Mouse (Mus musculus) MEL (cell line): ENCODE measurements around the gene Kif5c. TPM values are rescaled to one million over a fixed set of nuclear protein-coding genes. Genes with fewer than 3 reads are reported as not detected.
A peak's percentile ranks its signal among the peaks of the same experiment; 100 is the strongest.

Experiments used
- DNase-seq: peaks from one replicate; pipeline ENCODE4 v3.0.0; 2011; ENCODE audit warnings: low read depth, low spot score
- H3K27ac ChIP-seq: 2 replicates; pipeline ENCODE4 v1.5.1; 2012; ENCODE audit warnings: low read depth, mild to moderate bottlenecking, control low read depth, low read length, moderate library complexity; ENCODE audit not compliant: control insufficient read depth
- H3K27me3 ChIP-seq, 2 experiments: fragments of 150-350 bp in 1 of 2; sonication (generic) in 1 of 2; 2 replicates each; pipeline ENCODE4 v1.6.1; 2012; ENCODE audit warnings: low read length in 2 of 2, mild to moderate bottlenecking in 2 of 2, improper control_type of control experiment in 1 of 2, moderate library complexity in 1 of 2; ENCODE audit not compliant: insufficient read depth in 2 of 2, control insufficient read depth in 1 of 2
- H3K36me3 ChIP-seq, 2 experiments: 2 replicates each; pipeline ENCODE4 v1.6.1; 2012 to 2014; ENCODE audit warnings: low read length in 2 of 2, improper control_type of control experiment in 1 of 2, inconsistent platforms in 1 of 2, mild to moderate bottlenecking in 1 of 2; ENCODE audit not compliant: insufficient read depth in 2 of 2, control insufficient read depth in 1 of 2
- H3K4me1 ChIP-seq, 2 experiments: fragments of 150-350 bp in 1 of 2; sonication (generic) in 1 of 2; 2 replicates each; pipeline ENCODE4 v1.6.1; 2012; ENCODE audit warnings: low read length in 2 of 2, improper control_type of control experiment in 1 of 2, mild to moderate bottlenecking in 1 of 2; ENCODE audit not compliant: insufficient read depth in 2 of 2, control insufficient read depth in 1 of 2
- H3K4me3 ChIP-seq, 2 experiments: fragments of 150-350 bp in 1 of 2; sonication (generic) in 1 of 2; 2 replicates each; pipeline ENCODE4 v1.5.1; 2012; ENCODE audit warnings: low read depth in 2 of 2, low read length in 2 of 2, mild to moderate bottlenecking in 2 of 2, moderate library complexity in 2 of 2, control low read depth in 1 of 2, improper control_type of control experiment in 1 of 2; ENCODE audit not compliant: control insufficient read depth in 1 of 2, insufficient read depth in 1 of 2
- H3K79me2 ChIP-seq: 2 replicates; pipeline ENCODE4 v1.6.1; 2012; ENCODE audit warnings: mild to moderate bottlenecking, low read length, moderate library complexity; ENCODE audit not compliant: control insufficient read depth, poor library complexity, insufficient read depth
- H3K9ac ChIP-seq: 2 replicates; pipeline ENCODE4 v1.6.1; 2012; ENCODE audit warnings: low read depth, mild to moderate bottlenecking, control low read depth, low read length, moderate library complexity; ENCODE audit not compliant: control insufficient read depth, poor library complexity, severe bottlenecking
- H3K9me3 ChIP-seq: fragments of 150-350 bp; sonication (generic); replicated peaks from 2 replicates; pipeline ENCODE4 v1.6.1; 2012; ENCODE audit warnings: mild to moderate bottlenecking, low read length, improper control_type of control experiment, moderate library complexity; ENCODE audit not compliant: insufficient read depth
- CTCF ChIP-seq, 3 experiments: IDR thresholded peaks in 2 of 3; conservative IDR thresholded peaks in 1 of 3; 2 replicates each; pipeline ENCODE4 v1.5.1; 2011 to 2012; ENCODE audit warnings: low read length in 3 of 3, low read depth in 2 of 3, mild to moderate bottlenecking in 2 of 3, improper control_type of control experiment in 1 of 3, inconsistent platforms in 1 of 3, mixed read lengths in 1 of 3, moderate library complexity in 1 of 3; ENCODE audit not compliant: control insufficient read depth in 1 of 3, insufficient read depth in 1 of 3, poor library complexity in 1 of 3, severe bottlenecking in 1 of 3
- EP300 ChIP-seq, 2 experiments: IDR thresholded peaks; 2 replicates each; pipeline ENCODE4 v1.6.1; 2011; ENCODE audit warnings: improper control_type of control experiment in 2 of 2, low read length in 2 of 2, low read depth in 1 of 2, mild to moderate bottlenecking in 1 of 2
- HCFC1 ChIP-seq: IDR thresholded peaks from 2 replicates; pipeline ENCODE4 v1.6.1; 2012; ENCODE audit warnings: low read depth, mild to moderate bottlenecking, inconsistent platforms, low read length, improper control_type of control experiment, moderate library complexity
- MAX ChIP-seq: IDR thresholded peaks from 2 replicates; pipeline ENCODE4 v1.6.1; 2011; ENCODE audit warnings: low read length, improper control_type of control experiment
- MAZ ChIP-seq: IDR thresholded peaks from 2 replicates; pipeline ENCODE4 v1.6.1; 2012; ENCODE audit warnings: low read depth, mild to moderate bottlenecking, inconsistent platforms, low read length, improper control_type of control experiment
- POLR2A ChIP-seq, 2 experiments: IDR thresholded peaks; 2 replicates each; pipeline ENCODE4 v1.6.1; 2011 to 2012; ENCODE audit warnings: low read length in 2 of 2, mild to moderate bottlenecking in 2 of 2, control low read depth in 1 of 2, improper control_type of control experiment in 1 of 2, low read depth in 1 of 2, moderate library complexity in 1 of 2; ENCODE audit not compliant: control insufficient read depth in 1 of 2, insufficient read depth in 1 of 2, poor library complexity in 1 of 2
- POLR2AphosphoS2 ChIP-seq: IDR thresholded peaks from 2 replicates; pipeline ENCODE4 v1.6.1; 2011; ENCODE audit warnings: low read length, improper control_type of control experiment
- RAD21 ChIP-seq: IDR thresholded peaks from 2 replicates; pipeline ENCODE4 v1.6.1; 2011; ENCODE audit warnings: mild to moderate bottlenecking, low read depth, low read length, improper control_type of control experiment
- SIN3A ChIP-seq: IDR thresholded peaks from 2 replicates; pipeline ENCODE4 v1.6.1; 2012; ENCODE audit warnings: low read length, improper control_type of control experiment, inconsistent platforms
- SMC3 ChIP-seq: IDR thresholded peaks from 2 replicates; pipeline ENCODE4 v1.6.1; 2011; ENCODE audit warnings: low read depth, low read length, improper control_type of control experiment
- TAL1 ChIP-seq: IDR thresholded peaks from 2 replicates; pipeline ENCODE4 v1.6.1; 2012; ENCODE audit warnings: mild to moderate bottlenecking, inconsistent platforms, low read length, moderate library complexity, mixed read lengths
- ZC3H11A ChIP-seq: IDR thresholded peaks from 2 replicates; pipeline ENCODE4 v1.6.1; 2012; ENCODE audit warnings: low read depth, mild to moderate bottlenecking, inconsistent platforms, low read length, improper control_type of control experiment
- polyA plus RNA-seq, 2 experiments: library from polyadenylated mRNA; stranded (reverse) in 1 of 2; unstranded in 1 of 2; fragments of >175 nt in 1 of 2; fragments of >200 nt in 1 of 2; gene quantifications; 2 replicates each; pipeline versions ENCODE4 v1.2.1 to v1.2.4; 2012; ENCODE audit warnings: low replicate concordance in 2 of 2, low read depth in 1 of 2; ENCODE audit not compliant: insufficient read length in 2 of 2, insufficient read depth in 1 of 2, missing spikeins in 1 of 2
- total RNA-seq: library from RNA; depleted of rRNA; stranded (reverse); fragments of 300-350 nt; gene quantifications from 2 replicates; pipeline ENCODE4 v1.2.3, GENCODE M21; 2012

Gene Kif5c
- total and polyA plus RNA-seq, 3 experiments: 0.26 to 0.39 TPM; not detected in 1

DNA sequence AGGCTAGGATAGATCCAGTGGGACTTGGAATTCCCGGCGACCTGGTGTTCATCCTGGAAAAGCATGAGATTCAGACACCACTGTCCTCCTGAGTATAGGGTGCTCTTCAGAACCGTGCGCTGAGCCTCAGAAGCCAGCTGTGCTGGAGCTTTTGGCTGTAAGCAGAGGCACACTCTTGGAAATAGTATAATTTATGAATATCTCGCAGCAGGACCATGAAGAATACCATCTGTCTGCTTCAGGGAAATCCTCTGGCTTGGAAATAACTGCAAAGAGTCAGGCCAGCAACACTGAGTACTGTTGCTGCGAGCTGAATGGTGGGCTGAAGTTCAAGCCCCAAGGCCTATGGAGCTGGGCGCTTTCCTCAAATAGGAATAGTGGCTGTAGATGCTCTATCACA lies 138.5 kb downstream of the Kif5c start:
- Histone ChIP-seq H3K4me1 (no peaks in the 10 kb centered on the region), H3K9me3 (no peaks in the 10 kb centered on the region), H3K27me3 (no peaks in the 10 kb centered on the region), H3K27ac (no peak overlapping the region), H3K9ac (no peak overlapping the region), H3K79me2 (no peaks in the 10 kb centered on the region), H3K36me3 (no peaks in the 10 kb centered on the region), H3K4me3 (no peak overlapping the region)
- DNase-seq: no peak
- TF ChIP-seq POLR2AphosphoS2 (no peak), POLR2A (IDR thresholded peaks at IDR 0.05; ENCODE audit: control insufficient read depth in 1 of 2, insufficient read depth in 1 of 2, low read depth in 1 of 2, low read length in 2 of 2, poor library complexity in 1 of 2) (no peak), MAX (no peak)

GRCm38 (mm10) chr2:49764331-49764946 lies 145.3 kb downstream of the Kif5c start:
- peak; percentile 82 for DNase-seq
- TF ChIP-seq EP300 (IDR thresholded peaks at IDR 0.05; ENCODE audit: low read depth in 1 of 2, low read length in 2 of 2) (no peak), SIN3A (no peak), ZC3H11A (peak; percentile 74), MAZ (no peak), CTCF (IDR thresholded peaks at IDR 0.05 in 2 of 3, conservative IDR thresholded peaks at IDR 0.05 in 1 of 3; ENCODE audit: control insufficient read depth in 1 of 3, insufficient read depth in 1 of 3, low read depth in 2 of 3, low read length in 3 of 3, poor library complexity in 1 of 3, severe bottlenecking in 1 of 3) (peak; percentile 43 to 78 (median 51)), RAD21 (peak; percentile 85), SMC3 (peak; percentile 91), HCFC1 (no peak), TAL1 (no peak)
- H3K27me3 ChIP-seq: no peaks in the 10 kb centered on the region
- no peaks in the 10 kb centered on the region for H3K9me3 ChIP-seq
- H3K36me3 ChIP-seq: no peaks in the 10 kb centered on the region
- H3K4me1 ChIP-seq: no peaks in the 10 kb centered on the region
- no peak overlapping the region for H3K27ac ChIP-seq
- H3K9ac ChIP-seq: no peak overlapping the region
- H3K79me2 ChIP-seq: no peaks in the 10 kb centered on the region
- H3K4me3 ChIP-seq: no peak overlapping the region

DNA sequence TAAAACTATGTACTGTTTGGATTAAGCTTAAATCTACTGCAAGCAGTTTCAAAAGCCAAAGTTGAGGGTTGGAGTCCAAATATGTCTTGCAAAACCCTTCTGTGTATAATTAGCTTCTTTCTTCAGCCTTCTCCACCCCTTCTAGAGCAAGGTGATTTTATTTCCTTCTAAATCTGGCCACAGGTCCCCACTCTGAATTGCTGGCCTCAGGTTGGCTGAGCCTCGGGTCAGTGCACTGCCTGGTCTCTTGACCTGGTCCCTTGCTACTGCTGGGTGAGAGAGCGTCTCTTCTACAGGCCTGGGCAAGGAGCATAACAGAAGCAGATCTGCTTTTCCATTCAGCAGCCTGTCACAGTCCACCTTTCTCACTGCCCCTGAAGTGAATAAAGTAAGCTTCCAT lies 149.8 kb downstream of the Kif5c start:
- H3K9ac ChIP-seq: no peak overlapping the region

More for the DNA sequence above, 149.8 kb downstream of the Kif5c start:
- Histone ChIP-seq H3K27ac (no peak overlapping the region), H3K4me1 (peaks cover 1 to 6% of the 10 kb centered on the region in 2 experiments), H3K27me3 (no peaks in the 10 kb centered on the region), H3K79me2 (no peaks in the 10 kb centered on the region), H3K4me3 (no peak overlapping the region), H3K36me3 (peaks cover 0 to 3% of the 10 kb centered on the region in 2 experiments; a peak in 1 of 4 replicates), H3K9me3 (no peaks in the 10 kb centered on the region)
- no peak for TF ChIP-seq MAZ
- no peak for DNase-seq
